Mouse (Mus musculus) inflammation-experienced regulatory T-cells (primary cell): ENCODE results near the gene Gm28053. TPM values are rescaled to one million over a fixed set of nuclear protein-coding genes. Genes with fewer than 3 reads are reported as not detected.

Source experiments
- polyA plus RNA-seq, 2 experiments: library from polyadenylated mRNA; unstranded; fragments of 100-300 nt; shearing (Covaris generic); gene quantifications; one replicate each; pipeline ENCODE4 v1.2.1; 2017

The Gm28053 gene
- 10 to 100 TPM; 17.0 to 31.4 TPM for polyA plus RNA-seq

DNA sequence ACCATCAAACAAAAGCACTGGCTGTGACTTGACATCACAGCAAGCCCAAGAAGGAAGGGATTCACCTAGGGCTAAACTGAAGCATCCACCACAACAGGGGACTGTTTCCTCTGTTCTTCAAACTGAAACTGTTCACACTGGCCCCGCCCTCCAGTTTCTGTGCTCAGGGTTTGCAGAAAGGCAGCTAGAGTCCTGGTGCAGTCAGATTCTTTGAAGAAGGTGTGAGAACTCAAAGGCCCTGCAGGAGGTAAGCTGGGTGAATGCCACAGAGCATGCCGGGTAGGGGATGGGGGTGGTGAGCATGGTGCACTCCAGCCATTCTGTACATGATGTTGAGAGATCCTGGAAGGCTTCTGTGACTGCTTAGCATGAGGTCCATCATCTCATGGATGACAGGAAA is at the start of gene Gm28053, which contains the start of gene Gimap7:
Gene Gm28053 (plus strand): TSS at position 153 of the 400 bp plus-strand sequence.
Gene Gimap7 (plus strand): TSS at position 167 of the 400 bp plus-strand sequence.

DNA sequence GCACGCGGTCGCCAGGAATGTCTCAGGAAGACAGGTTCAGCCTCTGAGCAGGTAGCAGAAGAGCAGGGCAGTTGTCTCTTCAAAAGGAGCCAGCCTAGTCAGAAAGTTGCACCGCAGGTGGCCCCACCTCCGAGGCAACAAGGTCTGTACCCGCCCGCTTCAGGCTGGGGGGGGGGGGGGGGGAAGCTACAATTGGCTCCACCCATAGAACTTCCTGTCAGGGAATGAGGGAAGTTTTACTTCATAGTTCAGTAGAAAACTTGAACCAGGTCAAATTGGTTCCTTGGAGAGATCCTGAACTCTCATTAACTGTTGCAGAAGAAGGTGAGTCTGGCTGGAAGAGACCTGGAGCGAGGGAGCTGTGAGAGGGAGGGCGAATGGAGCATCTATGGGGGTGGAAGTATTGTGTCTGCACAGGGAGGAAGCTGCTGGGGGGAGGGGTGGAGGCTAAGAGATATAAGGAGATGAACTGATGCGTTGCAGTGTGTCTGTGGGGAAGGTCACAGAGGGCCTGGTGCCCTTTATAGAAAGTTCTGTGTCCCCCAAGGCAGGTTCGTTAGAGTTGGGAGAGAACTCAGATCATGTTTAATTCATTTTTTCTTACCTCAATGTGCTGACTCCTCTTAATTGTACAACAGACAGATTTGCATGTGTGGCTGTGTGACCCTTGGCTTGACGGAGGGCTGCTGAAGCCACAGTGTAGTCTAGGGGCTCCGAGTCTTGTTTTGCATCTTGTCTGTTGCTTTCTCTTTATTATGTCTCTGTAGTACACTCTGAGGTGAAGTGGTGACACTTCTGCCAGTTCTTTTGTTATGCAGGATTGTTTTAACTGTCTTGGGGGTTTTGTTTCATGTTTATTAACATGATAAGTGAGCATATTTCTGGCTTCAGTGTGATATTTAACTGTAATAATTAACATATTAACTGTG is 42.2 kb upstream of the Gm28053 start, which contains the start of gene Gimap9:
Gene Gimap9 (plus strand): TSS at position 199 of the 929 bp plus-strand sequence.

DNA sequence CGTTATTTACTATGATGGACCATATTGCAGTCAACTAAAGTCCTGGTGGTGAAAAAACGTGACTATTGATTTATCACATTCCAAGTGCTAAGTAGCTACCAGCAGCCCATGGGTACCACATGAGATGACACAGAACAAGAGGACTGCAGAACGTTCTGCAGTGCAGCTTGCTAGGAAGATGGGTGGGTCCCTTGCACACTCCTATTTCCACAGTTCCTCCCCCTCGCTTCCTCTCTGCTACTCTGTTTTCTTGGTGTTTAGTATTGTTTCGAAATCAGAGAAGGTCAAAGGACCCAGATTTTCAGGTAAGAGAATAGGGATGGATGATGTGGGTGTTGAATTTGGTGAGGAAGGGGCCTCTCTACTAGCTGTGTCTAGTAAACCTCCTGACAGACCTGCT is 34.1 kb upstream of the Gm28053 start, which contains the start of gene Gimap4:
Gene Gimap4 (plus strand): TSS at position 231 of the 400 bp plus-strand sequence.

DNA sequence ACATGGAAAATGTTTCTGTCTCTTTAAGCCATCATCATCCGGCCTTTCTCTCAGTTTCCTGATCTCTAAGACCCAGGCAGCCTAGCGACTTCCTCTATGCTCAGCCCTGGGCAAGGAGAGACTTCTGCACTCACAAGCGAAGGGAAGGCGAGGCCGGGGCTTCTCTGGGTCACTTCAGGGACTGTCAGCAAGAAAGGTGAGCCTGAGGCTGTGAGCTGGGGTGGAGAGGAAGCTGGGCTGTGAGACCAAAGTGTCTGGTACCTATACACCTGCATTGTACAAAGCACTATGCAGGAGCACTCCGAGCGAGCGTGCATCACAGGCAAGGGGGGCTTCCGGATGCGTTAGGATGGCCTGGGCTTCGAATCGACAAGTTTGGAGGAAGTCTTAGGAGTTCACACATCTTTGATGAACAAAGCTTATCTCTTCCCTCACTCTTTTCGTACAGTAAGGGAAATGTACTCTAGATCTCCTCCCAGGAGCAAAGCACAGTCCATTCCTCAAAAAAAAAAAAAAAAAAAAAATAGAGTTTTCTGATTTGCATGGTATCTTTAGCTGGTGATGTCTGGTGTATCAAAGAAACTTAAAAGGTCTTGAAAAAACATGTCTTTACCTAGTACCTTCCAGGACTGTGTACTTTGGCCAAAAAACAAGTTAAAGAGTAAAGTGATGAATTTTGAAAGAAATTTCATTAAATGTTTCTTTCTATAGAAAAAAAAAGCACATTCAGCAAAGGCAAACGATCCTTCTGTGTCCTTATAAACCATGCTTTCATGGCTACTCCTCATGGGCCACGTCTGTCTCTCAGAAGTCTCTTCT is 20.8 kb downstream of the Gm28053 start, which contains the start of gene Gimap1:
Gene Gimap1 (plus strand): TSS at position 94 of the 819 bp plus-strand sequence.

DNA sequence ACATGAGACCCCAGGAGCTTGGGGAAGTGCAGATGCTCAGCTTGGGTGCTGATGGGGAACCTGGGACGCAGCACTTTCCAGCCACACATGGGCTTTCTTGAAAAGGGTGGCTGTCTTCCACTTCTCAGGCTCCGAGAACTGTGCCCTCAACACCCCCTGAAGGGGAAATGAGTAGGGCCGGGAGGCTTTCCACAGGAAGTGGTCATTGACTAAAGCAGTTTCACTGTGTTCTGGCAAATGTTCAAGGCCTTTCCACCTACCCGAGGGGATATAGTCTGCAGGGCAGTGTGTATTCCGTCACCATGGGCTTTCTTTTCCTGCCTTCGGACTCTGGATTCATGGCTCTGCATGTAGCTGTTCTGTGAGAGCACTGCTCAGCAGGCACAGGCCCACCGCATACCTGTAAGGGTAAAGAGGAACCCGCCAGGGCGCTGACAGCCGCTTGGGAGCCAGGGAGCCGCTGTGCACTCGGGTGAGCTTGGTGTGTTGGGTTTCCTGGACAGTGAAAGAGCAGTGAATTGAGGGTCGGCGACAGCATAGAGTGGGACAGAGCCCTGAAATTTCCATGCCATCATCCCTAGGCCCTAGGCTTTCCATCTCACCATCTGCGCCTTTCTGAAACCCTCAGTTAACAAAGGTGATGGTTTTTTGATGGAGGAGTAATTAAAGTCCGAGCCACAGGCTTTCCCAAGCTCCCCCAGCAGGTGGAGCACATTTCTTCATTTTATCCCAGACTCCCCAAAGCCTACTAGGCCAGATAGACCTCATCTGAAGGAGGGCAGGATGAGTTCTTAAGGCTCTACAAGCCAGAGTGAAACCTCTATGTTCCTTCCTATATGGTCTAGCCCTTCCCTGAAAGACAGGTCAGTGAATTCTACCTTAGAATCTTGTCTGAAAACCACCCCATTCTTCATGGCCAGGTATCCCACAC is 27.8 kb downstream of the Gm28053 start, which contains the start of gene Gimap5:
Gene Gimap5 (plus strand): TSS at position 239 of the 931 bp plus-strand sequence.

DNA sequence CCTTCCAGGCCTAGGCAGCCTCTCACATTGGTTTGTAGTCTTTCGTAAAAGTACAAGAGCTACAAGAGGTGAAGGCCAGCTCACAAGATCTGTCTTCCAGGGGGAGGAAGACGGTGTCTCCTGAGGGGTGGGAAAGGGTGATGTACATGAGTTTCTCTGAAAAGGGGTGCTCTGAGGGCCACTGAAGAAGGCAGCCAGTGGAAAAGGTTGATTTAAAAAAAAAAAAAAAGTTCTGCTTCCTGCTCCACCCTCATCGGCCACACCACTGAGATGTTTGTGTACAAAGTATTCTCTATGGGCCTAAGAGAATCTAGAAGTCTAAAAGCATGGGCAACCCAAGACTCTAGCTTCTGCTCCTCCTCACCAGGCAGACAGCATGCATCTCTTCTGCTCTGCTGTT is 52.3 kb downstream of the Gm28053 start, which contains the start of gene Gimap3:
Gene Gimap3 (minus strand): TSS at position 156 of the 400 bp plus-strand sequence.

Other genes with a start within 250 kb of the Gm28053 start
- 1 to 10 TPM in 1 of 2 experiments, not detected in 1; 4.7 TPM for gene Atp6v0e2, start 181.0 kb upstream of the Gm28053 start, polyA plus RNA-seq
- gene Lrrc61, start 163.8 kb upstream of the Gm28053 start, polyA plus RNA-seq = 10 to 100 TPM; 11.3 to 50.4 TPM
- gene Rarres2, start 145.8 kb upstream of the Gm28053 start, polyA plus RNA-seq = under 1 TPM in 1 of 2 experiments, not detected in 1; 0.23 TPM
- gene Gm45021, start 129.0 kb upstream of the Gm28053 start, polyA plus RNA-seq = not detected
- 1 to 10 TPM; 5.7 to 5.9 TPM for gene Repin1, start 124.7 kb upstream of the Gm28053 start, polyA plus RNA-seq
- gene Gm44965, start 124.7 kb upstream of the Gm28053 start, polyA plus RNA-seq = not detected
- gene Zfp775, start 116.5 kb upstream of the Gm28053 start, polyA plus RNA-seq = 1 to 10 TPM; 7.8 to 9.4 TPM
- gene AI854703, start 91.8 kb upstream of the Gm28053 start, polyA plus RNA-seq = 1 to 10 TPM; 3.7 to 4.2 TPM
- gene Gimap8, start 71.4 kb upstream of the Gm28053 start, polyA plus RNA-seq = 100 to 1,000 TPM; 148 TPM
- gene Gimap9, start 42.5 kb upstream of the Gm28053 start, polyA plus RNA-seq = 100 to 1,000 TPM; 259 to 273 TPM
- gene Gimap4, start 34.1 kb upstream of the Gm28053 start, polyA plus RNA-seq = 1,000 to 10,000 TPM; 1,107 to 1,335 TPM
- gene Gimap6, start 10.4 kb upstream of the Gm28053 start, polyA plus RNA-seq = 100 to 1,000 TPM; 791 to 847 TPM
- 100 to 1,000 TPM; 197 to 372 TPM for gene Gimap7, start within 50 bp of the Gm28053 start, polyA plus RNA-seq
- gene Gimap1, start 20.4 kb downstream of the Gm28053 start, polyA plus RNA-seq = 100 to 1,000 TPM; 528 to 608 TPM
- gene Gimap5, start 27.6 kb downstream of the Gm28053 start, polyA plus RNA-seq = 100 to 1,000 TPM; 138 to 215 TPM
- 1,000 to 10,000 TPM; 1,428 to 1,859 TPM for gene Gimap3, start 52.2 kb downstream of the Gm28053 start, polyA plus RNA-seq
- 1 to 10 TPM; 4.1 to 6.9 TPM for gene Tmem176a, start 122.3 kb downstream of the Gm28053 start, polyA plus RNA-seq
- 10 to 100 TPM in 1 of 2 experiments, 1 to 10 TPM in 1; 6.2 to 14.1 TPM for gene Tmem176b, start 122.9 kb downstream of the Gm28053 start, polyA plus RNA-seq
- 1 to 10 TPM in 1 of 2 experiments, under 1 TPM in 1; 0.16 to 3.0 TPM for gene Aoc1, start 154.3 kb downstream of the Gm28053 start, polyA plus RNA-seq
- gene 1600015I10Rik, start 211.3 kb downstream of the Gm28053 start, polyA plus RNA-seq = not detected